Mouse (Mus musculus): ENCODE data around the gene Senp1. TPM values are rescaled to one million over a fixed set of nuclear protein-coding genes. Genes with fewer than 3 reads are reported as not detected.

Gene Senp1
- polyA plus RNA-seq, 1 experiment from 2014 or later: 24.9 TPM

DNA sequence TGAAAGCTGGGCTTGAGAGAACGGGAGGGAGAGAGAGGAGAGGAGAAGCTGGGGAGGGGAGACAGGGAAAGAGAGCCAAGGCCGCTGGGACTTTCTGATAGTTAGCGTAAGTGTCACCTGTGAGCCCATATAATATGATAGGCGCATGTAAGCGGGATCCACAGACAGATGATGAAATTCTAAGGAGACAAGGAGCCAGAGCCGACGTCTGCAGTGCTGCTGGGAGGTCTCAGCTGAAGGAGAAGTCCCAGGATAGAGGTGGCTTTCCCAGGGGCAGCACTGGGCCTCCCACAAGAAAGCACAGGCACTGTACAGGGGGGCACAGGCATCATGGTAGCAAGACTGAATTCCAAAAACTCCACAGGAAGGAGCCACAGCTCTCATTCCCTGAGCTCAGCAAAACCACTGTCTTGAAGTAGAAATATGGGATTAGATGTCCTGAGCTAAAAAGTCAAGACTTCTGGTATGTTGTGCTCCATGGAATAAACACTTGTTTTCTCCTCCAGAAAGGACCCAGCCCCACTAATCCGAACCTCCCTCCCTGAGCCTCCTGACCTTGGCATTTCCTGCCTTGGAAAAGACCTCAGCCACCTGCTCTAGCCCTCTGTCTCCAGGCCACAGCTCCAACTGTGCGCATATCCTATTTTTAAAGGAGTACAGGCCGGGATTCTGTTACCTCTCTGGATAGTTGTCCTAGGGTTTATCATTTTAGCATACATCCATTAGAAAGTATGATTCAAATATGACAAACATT, 20.7 kb upstream of the Senp1 start:
- no peaks in the 10 kb centered on the region for H3K9me3 ChIP-seq (replicated peaks; ENCODE audit: control insufficient read depth, low read length)
- H3K4me1 ChIP-seq (ENCODE audit: control insufficient read depth, insufficient read depth, low read length): 0 out of 2 replicates have a peak, but pooled peaks cover 2% of the 10 kb centered on the region
- ATAC-seq (ENCODE audit: insufficient read depth, low FRiP score): no peak
- no peak overlapping the region for H3K4me3 ChIP-seq (replicated peaks; ENCODE audit: low read length)
- no peaks in the 10 kb centered on the region for H3K27me3 ChIP-seq (ENCODE audit: control insufficient read depth, insufficient read depth, low read length)
- H3K36me3 ChIP-seq (ENCODE audit: control insufficient read depth, insufficient read depth, low read length): no peaks in the 10 kb centered on the region; the same call in 1 of the 2 replicates
- no peak overlapping the region for H3K4me2 ChIP-seq (ENCODE audit: low read depth, low read length)
- H3K9ac ChIP-seq (ENCODE audit: low read length): no peak overlapping the region
- WGBS: 78% methylated on average over 10 of the region's 10 CpGs
- H3K27ac ChIP-seq (ENCODE audit: low read length): no peak overlapping the region

DNA sequence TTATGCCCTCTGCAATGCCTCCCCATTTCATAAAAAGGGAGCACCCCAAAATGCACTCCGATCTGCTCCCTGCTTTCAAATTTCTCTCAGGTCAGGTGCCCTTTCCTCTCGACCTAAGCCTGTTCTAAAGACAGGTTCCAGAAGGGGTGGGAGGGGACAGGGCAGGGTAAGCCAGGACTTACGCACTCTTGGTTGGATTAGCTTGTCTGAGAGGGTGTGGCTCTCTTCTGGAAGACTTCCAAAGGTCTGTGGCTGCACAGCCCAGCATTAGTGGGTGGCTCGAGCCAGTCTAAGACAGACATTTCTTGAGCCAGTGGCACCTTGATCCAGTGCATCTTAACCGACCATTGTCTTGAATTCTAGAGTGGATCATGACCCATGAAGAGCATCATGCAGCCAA, 18.2 kb upstream of the Senp1 start:
- Histone ChIP-seq H3K4me1 (ENCODE audit: control insufficient read depth, insufficient read depth, low read length) (peaks cover 12% of the 10 kb centered on the region), H3K27me3 (ENCODE audit: control insufficient read depth, insufficient read depth, low read length) (no peaks in the 10 kb centered on the region), H3K36me3 (ENCODE audit: control insufficient read depth, insufficient read depth, low read length) (no peaks in the 10 kb centered on the region), H3K9ac (ENCODE audit: low read length) (0 out of 2 replicates have a peak overlapping the region, but pooled peaks have one; percentile 23), H3K4me3 (replicated peaks; ENCODE audit: low read length) (no peak overlapping the region), H3K9me3 (replicated peaks; ENCODE audit: control insufficient read depth, low read length) (no peaks in the 10 kb centered on the region), H3K4me2 (ENCODE audit: low read depth, low read length) (no peak overlapping the region), H3K27ac (ENCODE audit: low read length) (no peak overlapping the region)
- ATAC-seq (ENCODE audit: insufficient read depth, low FRiP score): no peak; the same call in 1 of the 2 replicates
- WGBS: 60% methylated on average over 5 of the region's 5 CpGs

DNA sequence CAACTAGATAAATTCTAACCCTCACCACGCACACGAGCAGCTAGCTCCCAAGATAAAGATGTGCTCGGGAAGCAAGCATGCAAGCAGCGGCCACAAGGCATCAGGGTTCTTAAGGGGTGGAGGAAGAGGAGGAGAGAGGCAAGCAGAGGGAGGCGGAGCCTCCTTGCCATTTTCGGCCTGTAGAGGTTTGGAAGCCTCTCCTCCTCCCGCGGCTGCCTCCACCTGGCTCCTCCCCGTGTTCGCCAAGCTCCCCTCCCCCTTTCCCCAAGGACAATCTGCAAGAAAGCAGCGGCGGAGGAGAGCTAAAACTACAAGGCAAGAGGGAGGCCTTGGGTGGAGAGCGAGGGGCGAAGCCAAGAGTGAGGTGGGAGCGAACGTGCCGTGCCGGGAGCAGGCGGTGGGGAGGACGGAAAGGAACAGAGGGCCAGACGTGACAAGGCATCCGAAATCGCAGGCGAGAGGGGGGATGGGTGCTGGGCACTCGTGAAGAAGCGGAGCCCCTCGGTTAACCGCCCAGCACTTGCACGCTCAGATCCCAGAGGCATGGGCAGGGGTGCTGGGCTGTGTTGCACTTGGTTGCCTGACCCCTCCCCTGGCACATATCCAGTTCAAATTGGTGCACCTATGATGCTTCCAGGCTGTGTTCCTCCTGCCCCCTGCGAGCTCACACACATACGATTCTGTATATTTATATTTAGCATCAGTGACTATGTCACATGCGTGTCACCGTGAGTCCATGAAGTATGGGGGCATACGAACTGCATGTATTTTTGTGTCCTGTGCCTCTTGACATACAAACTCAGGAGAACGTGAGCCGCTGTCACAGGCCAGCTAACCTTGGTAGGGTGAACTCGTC, 15.0 kb upstream of the Senp1 start:
- peak; percentile 94 for ATAC-seq (ENCODE audit: insufficient read depth, low FRiP score)
- Histone ChIP-seq H3K4me1 (ENCODE audit: control insufficient read depth, insufficient read depth, low read length) (peaks cover 12% of the 10 kb centered on the region), H3K4me2 (ENCODE audit: low read depth, low read length) (peak overlapping the region; percentile 78), H3K27me3 (ENCODE audit: control insufficient read depth, insufficient read depth, low read length) (no peaks in the 10 kb centered on the region), H3K4me3 (replicated peaks; ENCODE audit: low read length) (peak overlapping the region; percentile 76), H3K9me3 (replicated peaks; ENCODE audit: control insufficient read depth, low read length) (no peaks in the 10 kb centered on the region), H3K36me3 (ENCODE audit: control insufficient read depth, insufficient read depth, low read length) (no peaks in the 10 kb centered on the region), H3K9ac (ENCODE audit: low read length) (peak overlapping the region; percentile 90), H3K27ac (ENCODE audit: low read length) (peak overlapping the region; percentile 76)
- 2% methylated on average over 37 of the region's 37 CpGs for WGBS

DNA sequence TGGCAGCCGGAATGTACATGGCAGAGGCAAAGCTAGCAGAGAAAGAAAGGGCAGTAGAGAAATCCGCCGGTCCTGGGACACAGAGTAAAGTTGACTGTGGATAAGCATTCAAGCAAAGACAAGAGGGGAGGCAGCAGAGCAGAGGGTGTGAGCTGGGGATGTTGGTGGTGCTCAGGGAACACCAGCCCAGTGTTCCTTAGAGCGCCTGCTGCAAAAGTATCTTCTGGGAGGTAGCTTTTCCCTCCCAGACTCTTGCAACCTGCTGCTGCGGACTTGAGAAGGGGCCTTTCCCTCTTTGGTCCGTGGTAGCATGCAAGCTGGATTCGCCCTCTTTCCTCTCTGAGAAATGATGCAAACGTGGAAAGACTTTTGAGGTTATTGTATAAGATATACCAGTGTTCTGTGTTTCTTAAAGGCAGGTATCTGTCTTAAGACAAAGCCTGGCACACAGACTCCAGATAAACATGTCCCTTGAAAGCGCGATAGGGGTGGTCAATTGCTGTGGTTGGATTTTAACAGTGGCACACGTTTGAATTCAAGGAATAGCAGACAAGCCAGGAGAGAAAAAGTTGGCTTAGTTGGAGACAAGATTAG, 14.3 kb upstream of the Senp1 start:
- Histone ChIP-seq H3K27ac (ENCODE audit: low read length) (peak overlapping the region; percentile 76), H3K27me3 (ENCODE audit: control insufficient read depth, insufficient read depth, low read length) (no peaks in the 10 kb centered on the region), H3K36me3 (ENCODE audit: control insufficient read depth, insufficient read depth, low read length) (no peaks in the 10 kb centered on the region), H3K9me3 (replicated peaks; ENCODE audit: control insufficient read depth, low read length) (no peaks in the 10 kb centered on the region), H3K4me2 (ENCODE audit: low read depth, low read length) (peak overlapping the region; percentile 78), H3K4me3 (replicated peaks; ENCODE audit: low read length) (peak overlapping the region; percentile 76), H3K9ac (ENCODE audit: low read length) (peak overlapping the region; percentile 90), H3K4me1 (ENCODE audit: control insufficient read depth, insufficient read depth, low read length) (peaks cover 12% of the 10 kb centered on the region)
- no peak for ATAC-seq (ENCODE audit: insufficient read depth, low FRiP score)
- WGBS: 30% methylated on average over 11 of the region's 11 CpGs

DNA sequence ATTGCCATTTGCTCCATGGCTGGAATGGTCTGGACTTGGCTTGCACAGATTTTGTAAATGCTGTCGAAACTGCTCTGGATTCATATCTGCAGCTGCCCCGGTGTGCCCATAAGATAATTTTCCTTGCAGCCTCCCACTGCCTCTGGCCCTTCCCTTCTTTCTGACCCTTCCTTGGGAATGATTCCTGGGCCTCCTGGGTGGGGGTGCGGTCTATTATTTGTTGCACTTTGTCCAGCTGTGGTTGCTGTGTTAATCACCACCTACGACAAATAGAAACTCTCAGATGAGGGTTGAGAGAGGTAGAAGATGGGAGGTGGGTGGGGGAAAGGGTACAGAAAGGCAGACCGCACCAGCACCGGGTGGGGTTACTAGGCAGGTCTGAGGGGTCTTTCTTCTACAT, 13.7 kb upstream of the Senp1 start:
- 65% methylated on average over 6 of the region's 6 CpGs for WGBS
- Histone ChIP-seq H3K27ac (ENCODE audit: low read length) (peak overlapping the region; percentile 76; the same call in 1 of the 2 replicates), H3K4me2 (ENCODE audit: low read depth, low read length) (peak overlapping the region; percentile 78; the same call in 1 of the 2 replicates), H3K9me3 (replicated peaks; ENCODE audit: control insufficient read depth, low read length) (no peaks in the 10 kb centered on the region), H3K4me3 (replicated peaks; ENCODE audit: low read length) (no peak overlapping the region), H3K27me3 (ENCODE audit: control insufficient read depth, insufficient read depth, low read length) (no peaks in the 10 kb centered on the region), H3K4me1 (ENCODE audit: control insufficient read depth, insufficient read depth, low read length) (peaks cover 12% of the 10 kb centered on the region), H3K9ac (ENCODE audit: low read length) (no peak overlapping the region), H3K36me3 (ENCODE audit: control insufficient read depth, insufficient read depth, low read length) (no peaks in the 10 kb centered on the region)
- ATAC-seq (ENCODE audit: insufficient read depth, low FRiP score): no peak

DNA sequence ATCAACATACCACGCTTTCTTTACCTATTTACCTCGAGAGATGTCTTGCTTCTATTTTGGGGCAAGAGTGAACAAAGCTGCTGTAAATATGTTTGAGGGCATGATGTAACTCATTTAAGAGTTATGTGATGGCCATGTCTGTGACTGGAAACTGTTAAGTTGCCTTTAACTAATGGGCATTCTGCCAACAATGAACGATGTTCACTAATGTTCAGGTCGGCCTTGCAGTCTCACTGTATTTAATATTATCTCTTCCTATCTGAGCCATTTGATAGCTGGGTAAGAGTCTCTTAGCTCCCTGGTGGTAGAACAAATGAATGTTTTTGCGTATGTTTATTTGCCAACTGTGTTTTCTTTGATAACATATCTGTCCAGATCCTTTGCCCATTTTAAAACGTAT, 13.0 kb upstream of the Senp1 start:
- H3K9me3 ChIP-seq (replicated peaks; ENCODE audit: control insufficient read depth, low read length): no peaks in the 10 kb centered on the region
- H3K4me3 ChIP-seq (replicated peaks; ENCODE audit: low read length): no peak overlapping the region
- no peak overlapping the region for H3K9ac ChIP-seq (ENCODE audit: low read length)
- no peak overlapping the region for H3K27ac ChIP-seq (ENCODE audit: low read length)
- H3K27me3 ChIP-seq (ENCODE audit: control insufficient read depth, insufficient read depth, low read length): no peaks in the 10 kb centered on the region
- peaks cover 12% of the 10 kb centered on the region for H3K4me1 ChIP-seq (ENCODE audit: control insufficient read depth, insufficient read depth, low read length)
- WGBS: 60% methylated on average over 6 of the region's 6 CpGs
- no peaks in the 10 kb centered on the region for H3K36me3 ChIP-seq (ENCODE audit: control insufficient read depth, insufficient read depth, low read length)
- no peak for ATAC-seq (ENCODE audit: insufficient read depth, low FRiP score)
- H3K4me2 ChIP-seq (ENCODE audit: low read depth, low read length): no peak overlapping the region

DNA sequence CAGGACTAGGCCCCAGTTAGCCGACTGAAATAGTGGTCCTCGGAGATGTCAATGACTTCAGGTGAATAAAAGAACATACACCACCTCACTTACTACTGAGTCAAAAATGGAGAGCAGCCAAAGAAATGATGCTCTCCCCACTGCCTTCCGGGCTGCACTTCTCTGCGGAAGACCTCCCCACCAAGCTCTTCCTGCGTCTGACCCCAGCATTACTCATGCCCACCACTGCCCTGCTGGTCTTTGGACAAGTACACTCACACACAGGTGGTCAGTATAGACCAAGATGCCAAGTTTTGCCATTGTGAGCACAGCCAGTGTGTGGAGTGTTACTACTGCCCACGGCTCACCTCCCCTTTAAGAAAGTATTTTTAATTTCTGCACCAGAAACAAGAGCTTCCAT, 8.9 kb upstream of the Senp1 start:
- no peak overlapping the region for H3K9ac ChIP-seq (ENCODE audit: low read length)
- WGBS: 87% methylated on average over 6 of the region's 6 CpGs
- H3K4me3 ChIP-seq (replicated peaks; ENCODE audit: low read length): no peak overlapping the region
- H3K27ac ChIP-seq (ENCODE audit: low read length): no peak overlapping the region
- ATAC-seq (ENCODE audit: insufficient read depth, low FRiP score): no peak
- H3K27me3 ChIP-seq (ENCODE audit: control insufficient read depth, insufficient read depth, low read length): no peaks in the 10 kb centered on the region
- H3K4me1 ChIP-seq (ENCODE audit: control insufficient read depth, insufficient read depth, low read length): no peaks in the 10 kb centered on the region
- no peaks in the 10 kb centered on the region for H3K9me3 ChIP-seq (replicated peaks; ENCODE audit: control insufficient read depth, low read length)
- H3K36me3 ChIP-seq (ENCODE audit: control insufficient read depth, insufficient read depth, low read length): no peaks in the 10 kb centered on the region
- no peak overlapping the region for H3K4me2 ChIP-seq (ENCODE audit: low read depth, low read length)

DNA sequence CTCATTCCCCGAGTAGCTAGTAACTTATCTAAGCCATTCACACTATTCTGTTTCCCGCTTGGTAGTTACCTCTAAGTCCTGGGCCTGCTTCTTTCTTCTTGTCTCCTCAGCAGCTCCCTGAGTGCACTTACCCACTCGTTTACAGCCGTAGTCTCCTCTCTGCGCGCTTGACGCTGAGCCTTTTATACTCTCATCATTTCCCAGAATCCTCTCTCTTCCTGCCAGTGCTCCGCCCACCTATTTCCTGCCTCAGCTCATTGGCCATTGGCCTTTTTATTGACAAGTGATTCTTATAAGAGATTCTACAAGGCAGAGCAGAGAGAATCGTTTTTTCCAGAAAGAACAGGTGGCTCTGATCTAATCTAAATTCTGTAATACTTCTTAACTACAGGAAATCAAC, 5.0 kb upstream of the Senp1 start:
- no peaks in the 10 kb centered on the region for H3K36me3 ChIP-seq (ENCODE audit: control insufficient read depth, insufficient read depth, low read length)
- H3K27me3 ChIP-seq (ENCODE audit: control insufficient read depth, insufficient read depth, low read length): no peaks in the 10 kb centered on the region
- no peak overlapping the region for H3K4me3 ChIP-seq (replicated peaks; ENCODE audit: low read length)
- H3K4me1 ChIP-seq (ENCODE audit: control insufficient read depth, insufficient read depth, low read length): 0 out of 2 replicates have a peak, but pooled peaks cover 2% of the 10 kb centered on the region
- no peaks in the 10 kb centered on the region for H3K9me3 ChIP-seq (replicated peaks; ENCODE audit: control insufficient read depth, low read length)
- WGBS: 87% methylated on average over 9 of the region's 9 CpGs
- H3K4me2 ChIP-seq (ENCODE audit: low read depth, low read length): no peak overlapping the region
- H3K27ac ChIP-seq (ENCODE audit: low read length): no peak overlapping the region
- H3K9ac ChIP-seq (ENCODE audit: low read length): no peak overlapping the region
- no peak for ATAC-seq (ENCODE audit: insufficient read depth, low FRiP score)

DNA sequence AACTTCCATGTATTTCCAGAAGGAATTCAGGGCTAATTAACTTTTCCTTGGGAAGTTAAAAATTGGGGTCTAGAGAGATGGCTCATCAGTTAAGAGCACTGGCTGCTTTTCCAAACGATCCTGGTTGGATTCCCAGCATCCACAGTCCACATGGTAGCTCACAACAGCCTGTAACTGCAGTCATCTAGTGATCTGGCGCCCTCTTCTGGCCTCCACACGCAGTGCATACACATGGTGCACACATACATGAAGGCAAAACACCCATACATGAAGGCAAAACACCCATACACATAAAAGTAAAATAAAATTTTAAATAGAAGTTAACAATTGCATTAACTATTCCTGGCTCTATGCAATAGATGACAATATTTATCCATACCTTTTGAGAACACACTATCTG, 3.4 kb upstream of the Senp1 start:
- Histone ChIP-seq H3K4me1 (ENCODE audit: control insufficient read depth, insufficient read depth, low read length) (peaks cover 4% of the 10 kb centered on the region), H3K4me2 (ENCODE audit: low read depth, low read length) (no peak overlapping the region), H3K9me3 (replicated peaks; ENCODE audit: control insufficient read depth, low read length) (no peaks in the 10 kb centered on the region), H3K36me3 (ENCODE audit: control insufficient read depth, insufficient read depth, low read length) (no peaks in the 10 kb centered on the region), H3K9ac (ENCODE audit: low read length) (no peak overlapping the region), H3K27me3 (ENCODE audit: control insufficient read depth, insufficient read depth, low read length) (no peaks in the 10 kb centered on the region), H3K27ac (ENCODE audit: low read length) (no peak overlapping the region), H3K4me3 (replicated peaks; ENCODE audit: low read length) (no peak overlapping the region)
- ATAC-seq (ENCODE audit: insufficient read depth, low FRiP score): no peak
- 50% methylated on average over 3 of the region's 3 CpGs for WGBS
